Mouse (Mus musculus) heart, embryonic 14.5 days (tissue): Measurements from ENCODE around the gene Exosc5. TPM values are rescaled to one million over a fixed set of nuclear protein-coding genes. Genes with fewer than 3 reads are reported as not detected.

Experiments used
- ATAC-seq: fragments of 200-750 bp; cut with Nextera tagmentation; 2 replicates; pipeline ENCODE4 v1.8.0; 2017; ENCODE audit warnings: low read depth, moderate TSS enrichment; ENCODE audit not compliant: insufficient number of reproducible peaks, insufficient read depth, low FRiP score
- H3K27ac ChIP-seq, 2 experiments: fragments of 200-500 bp in 1 of 2; fragments of 300-500 bp in 1 of 2; sonication (generic) in 1 of 2; replicated peaks in 1 of 2; 2 replicates each; pipeline ENCODE4 v1.5.1; 2012 to 2014; ENCODE audit warnings: low read depth in 2 of 2, low read length in 2 of 2, control low read depth in 1 of 2, mild to moderate bottlenecking in 1 of 2, mixed read lengths in 1 of 2; ENCODE audit not compliant: control insufficient read depth in 1 of 2, insufficient read depth in 1 of 2
- H3K27me3 ChIP-seq: fragments of 300-500 bp; sonication (generic); 2 replicates; pipeline ENCODE4 v1.6.1; 2014; ENCODE audit warnings: mild to moderate bottlenecking, low read length, control low read depth; ENCODE audit not compliant: control insufficient read depth, insufficient read depth
- H3K36me3 ChIP-seq: fragments of 300-500 bp; sonication (generic); 2 replicates; pipeline ENCODE4 v1.6.1; 2014; ENCODE audit warnings: mild to moderate bottlenecking, control low read depth, low read length, mixed read lengths; ENCODE audit not compliant: control insufficient read depth, insufficient read depth
- H3K4me1 ChIP-seq, 2 experiments: fragments of 200-500 bp in 1 of 2; fragments of 300-500 bp in 1 of 2; sonication (generic) in 1 of 2; 2 replicates each; pipeline ENCODE4 v1.6.1; 2012 to 2014; ENCODE audit warnings: low read length in 2 of 2, control low read depth in 1 of 2, mixed read lengths in 1 of 2; ENCODE audit not compliant: control insufficient read depth in 2 of 2, insufficient read depth in 2 of 2
- H3K4me2 ChIP-seq: fragments of 300-500 bp; sonication (generic); 2 replicates; pipeline ENCODE4 v1.6.1; 2014; ENCODE audit warnings: mild to moderate bottlenecking, low read length
- H3K4me3 ChIP-seq, 2 experiments: fragments of 200-500 bp in 1 of 2; fragments of 300-500 bp in 1 of 2; sonication (generic) in 1 of 2; 2 replicates each; pipeline ENCODE4 v1.5.1; 2012 to 2014; ENCODE audit warnings: low read length in 2 of 2, mild to moderate bottlenecking in 2 of 2, control low read depth in 1 of 2, low read depth in 1 of 2, moderate library complexity in 1 of 2; ENCODE audit not compliant: control insufficient read depth in 1 of 2, insufficient read depth in 1 of 2
- H3K9ac ChIP-seq: fragments of 300-500 bp; sonication (generic); 2 replicates; pipeline ENCODE4 v1.6.1; 2014; ENCODE audit warnings: mild to moderate bottlenecking, low read length
- H3K9me3 ChIP-seq: fragments of 300-500 bp; sonication (generic); 2 replicates; pipeline ENCODE4 v1.6.1; 2016; ENCODE audit warnings: low read length, control low read depth; ENCODE audit not compliant: control insufficient read depth
- WGBS: fragments of 180-500 bp; shearing (Covaris S2); extraction: QIAGEN DNeasy Blood & Tissue Kit; methylation state at CpG from one replicate; pipeline ENCODE4 v1.1.7; 2014; 5-methylcytosine and 5-hydroxymethylcytosine counted together
- polyA plus RNA-seq: library from polyadenylated mRNA; unstranded; fragments of >200 nt; fragmentation: Nextera tagmentation; extraction: Ambion mirVana; gene quantifications from 2 replicates; pipeline ENCODE4 v1.2.1, GENCODE M21; 2014

Exosc5 gene
- polyA plus RNA-seq, result 33.9 and 35.8 TPM in 2 replicates

DNA sequence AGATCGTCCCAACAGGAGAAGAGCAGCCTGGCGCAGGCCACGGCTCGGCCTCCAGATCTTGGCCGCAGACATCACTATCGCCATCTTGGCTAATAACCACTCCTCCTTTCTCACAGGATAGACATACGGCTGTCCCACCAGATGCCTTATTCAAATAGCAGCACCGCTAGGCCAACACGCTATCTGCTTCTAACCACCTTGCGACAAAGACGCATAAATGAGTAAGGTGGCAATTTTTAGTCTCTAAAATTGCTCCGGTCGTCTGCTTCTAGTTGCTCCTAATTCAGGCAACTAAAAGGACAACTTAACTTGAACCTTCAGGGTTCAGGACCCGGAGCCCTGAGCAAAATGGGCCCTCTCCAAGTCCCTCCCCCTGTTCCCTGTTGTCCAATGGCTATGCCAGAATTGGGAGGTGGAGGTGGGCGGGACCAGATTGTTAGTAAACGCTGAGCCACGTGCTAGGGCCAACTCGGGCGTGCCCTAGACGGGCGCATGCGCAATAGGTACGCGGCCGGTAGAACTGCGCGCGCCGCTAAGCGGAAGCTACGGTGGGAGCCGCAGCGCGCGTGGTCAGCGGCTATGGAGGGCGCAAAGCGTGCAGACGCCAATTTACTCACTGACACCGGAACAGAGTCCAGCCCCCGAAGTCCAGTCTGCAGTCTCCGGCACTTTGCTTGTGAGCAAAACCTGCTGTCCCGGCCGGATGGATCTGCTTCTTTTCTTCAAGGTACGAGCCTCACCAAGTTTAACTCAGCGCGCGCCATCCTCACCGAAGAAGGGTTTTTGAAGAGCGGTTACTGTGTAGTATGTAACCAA is at the start of gene Exosc5, which contains the start of gene Bckdha:
Gene Exosc5, plus strand, starts transcription at position 508 of the 816 bp plus-strand sequence.
Gene Bckdha, minus strand, starts transcription at position 325 of the 816 bp plus-strand sequence.
- H3K27ac ChIP-seq, result peak within 1 kb of the TSS; percentile 82 to 84
- H3K9me3 ChIP-seq, result no peaks in the 10 kb centered on the region
- peaks cover 13% of the 10 kb centered on the region; the same call in 1 of the 2 replicates for H3K36me3 ChIP-seq
- H3K27me3 ChIP-seq, result no peaks in the 10 kb centered on the region
- WGBS, result under 1% methylated on average over 50 of the region's 50 CpGs
- peak; percentile 100 for ATAC-seq
- peak within 1 kb of the TSS; percentile 79 for H3K4me2 ChIP-seq
- peak within 1 kb of the TSS; percentile 67 to 71 for H3K4me3 ChIP-seq
- peak within 1 kb of the TSS; percentile 86 for H3K9ac ChIP-seq
- peaks cover 4 to 14% of the 10 kb centered on the region in 2 experiments for H3K4me1 ChIP-seq

DNA sequence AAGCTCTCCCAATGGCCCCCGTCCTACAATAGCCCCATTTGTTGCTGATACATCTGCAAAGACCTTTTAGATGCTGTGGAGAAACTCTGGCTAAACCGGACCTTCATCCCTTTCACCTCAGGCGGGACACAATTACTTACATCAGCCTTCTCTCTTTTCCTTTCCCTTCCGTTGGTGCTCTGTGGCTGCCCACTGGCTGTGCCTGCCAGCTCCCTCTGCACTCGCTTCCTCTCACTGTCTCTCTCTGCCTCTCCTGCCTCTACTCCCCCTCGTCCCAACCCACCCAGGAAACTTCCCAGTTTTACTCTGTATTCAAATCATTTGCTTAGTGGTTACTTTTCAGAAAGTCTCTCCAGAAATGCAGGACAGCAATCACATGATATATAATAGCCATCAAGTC is 48.9 kb upstream of the Exosc5 start:
- H3K27me3 ChIP-seq, result 0 out of 2 replicates have a peak, but pooled peaks cover 4% of the 10 kb centered on the region
- no peak for ATAC-seq
- no peak overlapping the region for H3K27ac ChIP-seq
- H3K4me3 ChIP-seq, result no peak overlapping the region
- no peaks in the 10 kb centered on the region for H3K4me1 ChIP-seq
- no peaks in the 10 kb centered on the region for H3K9me3 ChIP-seq
- no peak overlapping the region for H3K9ac ChIP-seq
- no peak overlapping the region for H3K4me2 ChIP-seq
- no peaks in the 10 kb centered on the region for H3K36me3 ChIP-seq
- 38% methylated on average over 6 of the region's 6 CpGs for WGBS

DNA sequence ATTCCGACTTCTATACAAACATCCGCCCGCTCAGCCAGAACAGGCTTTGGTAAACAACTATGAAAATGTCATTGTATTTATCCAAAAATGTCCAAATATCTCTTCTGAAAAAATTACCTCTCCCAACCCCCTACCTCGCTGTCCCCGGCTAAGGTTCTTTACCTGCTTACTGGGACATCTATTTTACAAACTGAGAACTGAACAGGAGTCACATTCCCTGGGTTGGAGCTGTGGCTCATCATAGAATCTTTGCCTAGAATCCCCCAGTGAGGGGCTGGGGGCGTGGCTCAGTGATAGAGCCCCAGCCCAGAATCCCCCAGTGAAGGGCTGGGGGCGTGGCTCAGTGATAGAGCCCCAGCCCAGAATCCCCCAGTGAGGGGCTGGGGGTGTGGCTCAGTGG is 47.5 kb upstream of the Exosc5 start:
- no peak overlapping the region for H3K9ac ChIP-seq
- H3K4me1 ChIP-seq, result no peaks in the 10 kb centered on the region
- WGBS, result 39% methylated on average over 7 of the region's 7 CpGs
- no peak overlapping the region for H3K27ac ChIP-seq
- H3K4me2 ChIP-seq, result no peak overlapping the region
- 0 out of 2 replicates have a peak, but pooled peaks cover 4% of the 10 kb centered on the region for H3K27me3 ChIP-seq
- ATAC-seq, result no peak
- no peaks in the 10 kb centered on the region for H3K9me3 ChIP-seq
- no peak overlapping the region for H3K4me3 ChIP-seq
- no peaks in the 10 kb centered on the region for H3K36me3 ChIP-seq

DNA sequence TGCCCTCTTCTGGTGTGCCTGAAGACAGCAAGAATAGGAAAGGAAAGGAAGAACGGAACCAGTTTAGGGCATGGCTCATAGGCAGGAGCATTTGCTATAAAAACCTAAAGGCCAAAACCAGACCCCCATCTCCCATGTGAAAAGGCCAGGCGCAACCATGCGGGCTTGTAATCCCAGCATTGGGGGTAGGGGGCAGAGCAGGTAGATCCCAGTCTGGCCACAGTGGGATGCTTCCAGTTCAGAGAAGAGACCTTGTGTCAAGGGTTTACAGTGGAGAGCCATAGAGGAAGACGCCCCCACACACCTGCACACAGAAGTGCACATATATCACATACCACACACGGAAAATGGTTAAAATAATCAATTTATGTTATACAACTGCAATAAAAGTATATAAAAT is 44.9 kb upstream of the Exosc5 start:
- no peak for ATAC-seq
- H3K4me2 ChIP-seq, result no peak overlapping the region
- 0 out of 2 replicates have a peak, but pooled peaks cover 4% of the 10 kb centered on the region for H3K27me3 ChIP-seq
- peaks cover 0 to 2% of the 10 kb centered on the region in 2 experiments; a peak in 1 of 4 replicates for H3K4me1 ChIP-seq
- no peak overlapping the region for H3K4me3 ChIP-seq
- no peak overlapping the region for H3K9ac ChIP-seq
- no peaks in the 10 kb centered on the region for H3K9me3 ChIP-seq
- no peaks in the 10 kb centered on the region for H3K36me3 ChIP-seq
- 83% methylated on average over 5 of the region's 5 CpGs for WGBS
- H3K27ac ChIP-seq, result no peak overlapping the region

DNA sequence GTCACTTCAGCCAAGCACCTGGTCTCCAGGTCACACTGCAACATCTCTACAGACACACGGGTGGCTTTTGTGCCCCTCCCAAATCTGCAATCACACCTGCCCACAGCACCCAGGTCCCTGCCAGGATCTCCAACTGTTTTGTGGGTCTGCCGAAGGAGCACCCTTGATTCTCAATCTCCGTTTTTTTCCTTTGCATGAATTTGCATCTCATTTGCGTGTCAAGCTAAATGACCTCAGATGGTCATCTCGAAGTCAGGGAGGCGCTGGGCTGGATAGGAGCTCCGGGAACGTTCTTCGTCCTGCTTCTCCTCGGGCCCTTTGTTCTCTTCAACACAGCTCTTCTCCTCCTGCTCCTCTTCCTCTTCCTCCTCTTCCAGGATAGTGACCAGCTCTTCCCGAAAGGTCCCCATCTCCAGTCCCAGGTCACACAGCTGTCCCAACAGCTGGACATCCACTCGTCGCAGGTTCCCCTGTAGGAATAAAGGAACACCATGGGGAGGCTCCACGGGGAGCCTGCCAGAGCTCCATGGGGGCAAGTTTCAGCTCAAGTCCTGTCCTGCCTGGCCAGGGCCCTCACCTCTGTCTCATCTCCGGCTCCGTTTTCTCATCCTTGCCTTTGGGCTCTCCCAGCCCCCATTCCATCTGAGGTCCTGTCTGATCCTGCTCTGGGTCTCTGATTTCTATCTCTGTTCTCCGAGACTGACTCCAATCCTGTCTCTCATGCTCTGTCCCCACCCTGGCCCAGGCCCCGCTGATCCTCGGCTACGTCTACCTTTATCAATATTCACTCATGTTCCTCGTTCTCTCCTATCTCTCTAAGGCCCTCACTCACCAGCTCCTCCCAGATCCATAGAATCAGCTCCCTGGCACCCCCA is 43.9 kb upstream of the Exosc5 start:
- no peak overlapping the region for H3K9ac ChIP-seq
- WGBS, result 54% methylated on average over 21 of the region's 21 CpGs
- no peaks in the 10 kb centered on the region for H3K36me3 ChIP-seq
- H3K4me1 ChIP-seq, result peaks cover 5% of the 10 kb centered on the region in 2 experiments
- no peak overlapping the region for H3K27ac ChIP-seq
- H3K27me3 ChIP-seq, result no peaks in the 10 kb centered on the region
- H3K4me3 ChIP-seq, result no peak overlapping the region
- no peak overlapping the region for H3K4me2 ChIP-seq
- no peak for ATAC-seq
- no peaks in the 10 kb centered on the region for H3K9me3 ChIP-seq

DNA sequence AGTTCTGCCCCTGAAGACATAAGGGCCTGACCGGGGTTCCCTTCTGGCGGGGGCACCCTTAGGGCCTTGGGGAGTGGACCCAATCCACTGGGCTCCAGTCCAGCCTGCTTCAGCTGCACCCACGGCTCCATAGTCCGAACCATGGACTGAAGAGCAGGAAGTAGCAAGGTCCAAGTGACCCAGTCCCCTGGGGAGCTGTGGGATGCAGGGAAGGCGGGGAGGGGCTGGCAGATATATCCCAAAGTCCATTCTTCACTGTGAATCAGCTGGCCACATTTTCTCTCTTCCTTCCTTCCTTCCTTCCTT is 43.3 kb upstream of the Exosc5 start, which contains the start of gene Erich4:
Gene Erich4, minus strand, starts transcription at position 187 of the 306 bp plus-strand sequence.
- Histone ChIP-seq H3K27ac (no peak within 1 kb of the TSS), H3K4me2 (no peak within 1 kb of the TSS), H3K27me3 (no peaks in the 10 kb centered on the region), H3K9ac (no peak within 1 kb of the TSS), H3K4me1 (peaks cover 5 to 6% of the 10 kb centered on the region in 2 experiments), H3K36me3 (peaks cover 1% of the 10 kb centered on the region; the same call in 1 of the 2 replicates), H3K4me3 (no peak within 1 kb of the TSS), H3K9me3 (no peaks in the 10 kb centered on the region)
- ATAC-seq, result no peak
- WGBS, result 73% methylated on average over 5 of the region's 5 CpGs

DNA sequence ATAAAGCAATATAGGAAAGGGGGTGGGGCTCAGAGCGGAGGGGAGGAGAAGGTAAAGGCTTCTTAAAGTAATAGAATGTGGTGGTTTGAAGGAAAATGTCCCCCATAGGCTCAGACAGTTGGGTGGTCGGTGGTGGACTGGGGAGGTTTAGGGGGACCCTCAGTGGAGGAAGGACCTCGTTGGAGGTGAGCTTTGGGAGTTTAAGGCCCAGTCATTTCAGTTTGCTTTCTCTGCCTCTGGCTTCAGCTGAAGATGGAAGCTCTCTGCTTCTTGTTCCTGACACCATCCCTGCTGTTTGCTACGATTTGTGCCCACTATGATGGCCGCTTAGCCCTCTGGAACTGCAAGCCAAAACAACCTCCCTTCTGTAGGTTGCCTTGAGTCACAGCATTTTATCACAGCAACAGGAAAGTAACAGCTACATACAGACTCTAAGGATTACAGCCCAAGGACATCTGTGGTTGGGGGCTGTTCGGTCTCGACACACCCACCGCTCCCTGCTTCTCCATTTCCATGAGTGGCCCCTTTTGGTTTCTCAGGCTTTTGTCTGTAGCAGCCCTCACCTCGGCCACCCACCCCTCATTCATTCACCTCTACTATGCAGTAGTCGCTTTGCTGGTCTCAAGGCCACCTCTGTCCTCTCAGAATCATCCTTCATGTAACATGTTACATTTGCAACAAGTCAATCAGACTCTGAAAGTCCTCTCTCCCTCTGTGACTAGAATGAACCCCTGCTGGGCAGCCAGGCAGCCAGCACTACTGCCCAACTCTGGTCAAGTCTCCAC is 41.4 kb upstream of the Exosc5 start:
- Histone ChIP-seq H3K27ac (no peak overlapping the region), H3K9ac (no peak overlapping the region), H3K36me3 (peaks cover 20% of the 10 kb centered on the region), H3K4me2 (no peak overlapping the region), H3K4me1 (peaks cover 5 to 6% of the 10 kb centered on the region in 2 experiments), H3K9me3 (no peaks in the 10 kb centered on the region), H3K27me3 (no peaks in the 10 kb centered on the region), H3K4me3 (no peak overlapping the region)
- no peak for ATAC-seq
- WGBS, result 76% methylated on average over 10 of the region's 10 CpGs
